In genomic region chr8:72757426-72758195, GRCm38 (mm10) we compare ENCODE assay signal across 14 mouse cellular contexts. TPM values are rescaled to one million over a fixed set of nuclear protein-coding genes. Genes with fewer than 3 reads are reported as not detected.
DNase-seq lines count a peak whose midpoint lies in the region; ATAC-seq and TF ChIP-seq lines count a peak whose summit lies in the region.
"Had no signal": no experiment of that assay in that cellular context is flagged by ENCODE, and none has a peak within 500 bp of the region (broad histone marks: within the 10 kb centered on the region; RNA-seq: fewer than 3 reads in every experiment).

No protein-coding gene starts in this region.

- 90% methylated on average over 15 of the region's 15 CpGs for whole genome bisulfite sequencing in heart, embryonic 12.5 days
- WGBS in lung, postnatal 0 days = 88% methylated on average over 15 of the region's 15 CpGs
- 91% methylated on average over 15 of the region's 15 CpGs for WGBS in stomach, embryonic 16.5 days

- no peak overlapping the region for H3K4me2 ChIP-seq in heart, embryonic 12.5 days
- H3K4me2 ChIP-seq in lung, postnatal 0 days (replicated peaks; ENCODE audit: low read depth, low read length) = no peak overlapping the region
- no peak overlapping the region for H3K4me2 ChIP-seq in stomach, embryonic 16.5 days (ENCODE audit: low read depth, low read length)
- H3K4me2 ChIP-seq: embryonic facial prominence, embryonic 13.5 days; liver, embryonic 15.5 days had no signal

- no peak overlapping the region for H3K4me3 ChIP-seq in heart, embryonic 12.5 days
- H3K4me3 ChIP-seq in lung, postnatal 0 days (ENCODE audit: low read depth, low read length) = no peak overlapping the region
- H3K4me3 ChIP-seq in stomach, embryonic 16.5 days (replicated peaks; ENCODE audit: low read length) = no peak overlapping the region
- H3K4me3 ChIP-seq: embryonic facial prominence, embryonic 13.5 days; liver, embryonic 15.5 days had no signal

- H3K9me3 ChIP-seq in heart, embryonic 12.5 days (replicated peaks) = no peaks in the 10 kb centered on the region
- H3K9me3 ChIP-seq in lung, postnatal 0 days (ENCODE audit: low read length) = no peaks in the 10 kb centered on the region
- H3K9me3 ChIP-seq in stomach, embryonic 16.5 days (replicated peaks; ENCODE audit: control insufficient read depth, low read length) = no peaks in the 10 kb centered on the region
- H3K9me3 ChIP-seq: embryonic facial prominence, embryonic 13.5 days; liver, embryonic 15.5 days had no signal

- no peak for ATAC-seq in heart, embryonic 12.5 days (ENCODE audit: insufficient number of reproducible peaks, low FRiP score)
- ATAC-seq in lung, postnatal 0 days = no peak
- ATAC-seq in stomach, embryonic 16.5 days (ENCODE audit: insufficient read depth, low FRiP score) = 0 out of 2 replicates have a peak, but pooled peaks have one; percentile 12
- ATAC-seq: forebrain, postnatal 0 days; intestine, embryonic 16.5 days had no signal

- H3K9ac ChIP-seq in heart, embryonic 12.5 days = no peak overlapping the region
- no peak overlapping the region for H3K9ac ChIP-seq in lung, postnatal 0 days (replicated peaks; ENCODE audit: low read depth)
- H3K9ac ChIP-seq in stomach, embryonic 16.5 days (ENCODE audit: low read length) = no peak overlapping the region
- H3K9ac ChIP-seq: embryonic facial prominence, embryonic 13.5 days; forebrain, postnatal 0 days; liver, embryonic 15.5 days had no signal

- no peak overlapping the region for H3K27ac ChIP-seq in heart, embryonic 12.5 days (ENCODE audit: poor library complexity, severe bottlenecking)
- H3K27ac ChIP-seq in lung, postnatal 0 days (ENCODE audit: low read length) = no peak overlapping the region
- H3K27ac ChIP-seq in stomach, embryonic 16.5 days (ENCODE audit: low read length) = no peak overlapping the region
- H3K27ac ChIP-seq: embryonic facial prominence, embryonic 13.5 days; liver, embryonic 15.5 days had no signal

- TF ChIP-seq EP300 in lung, postnatal 0 days (IDR thresholded peaks at IDR 0.05) = no peak

- peaks cover 11% of the 10 kb centered on the region for H3K4me1 ChIP-seq in heart, embryonic 12.5 days (replicated peaks)
- no peaks in the 10 kb centered on the region for H3K4me1 ChIP-seq in lung, postnatal 0 days (ENCODE audit: insufficient read depth, low read depth, low read length)
- no peaks in the 10 kb centered on the region for H3K4me1 ChIP-seq in stomach, embryonic 16.5 days (ENCODE audit: control insufficient read depth, insufficient read depth, low read length)
- H3K4me1 ChIP-seq: embryonic facial prominence, embryonic 13.5 days; liver, embryonic 15.5 days had no signal

- peak; percentile 81 for DNase-seq in heart, adult 11 months
- DNase-seq in lung, postnatal 10 days = peak; percentile 1
- no peak for DNase-seq in lung, postnatal 0 days (ENCODE audit: low spot score)
- DNase-seq in urinary bladder, adult 2 months (ENCODE audit: low spot score) = peak; percentile 17
- DNase-seq in urinary bladder, postnatal 10 days (ENCODE audit: low spot score) = no peak
- no peak for DNase-seq in left cerebral cortex, adult 8-10 months (ENCODE audit: low spot score in 2 of 2)
- DNase-seq: adrenal gland, postnatal 36 days; forebrain, postnatal 0 days had no signal

- H3K36me3 ChIP-seq in heart, embryonic 12.5 days = peaks cover 65% of the 10 kb centered on the region
- H3K36me3 ChIP-seq in lung, postnatal 0 days (ENCODE audit: insufficient read depth, low read length) = peaks cover 19% of the 10 kb centered on the region
- H3K36me3 ChIP-seq in stomach, embryonic 16.5 days (ENCODE audit: control insufficient read depth, insufficient read depth, low read length) = peaks cover 33% of the 10 kb centered on the region

- no peak for TF ChIP-seq CTCF in lung, postnatal 0 days (IDR thresholded peaks at IDR 0.05)

- no peaks in the 10 kb centered on the region for H3K27me3 ChIP-seq in heart, embryonic 12.5 days (replicated peaks)
- H3K27me3 ChIP-seq in lung, postnatal 0 days (replicated peaks; ENCODE audit: insufficient read depth, low read length) = no peaks in the 10 kb centered on the region
- H3K27me3 ChIP-seq in stomach, embryonic 16.5 days (ENCODE audit: control insufficient read depth, insufficient read depth, low read length) = no peaks in the 10 kb centered on the region
- H3K27me3 ChIP-seq: embryonic facial prominence, embryonic 13.5 days; liver, embryonic 15.5 days had no signal

RNA-seq across cellular contexts. Expression of gene F2rl3, which starts 4.1 kb away (rescaled TPM):
- polyA plus RNA-seq in heart, embryonic 12.5 days (2016; fragmentation: Nextera tagmentation; extraction: Ambion mirVana) = 0.54 and 0.91 TPM in 2 replicates
- 1.3 and 2.1 TPM in 2 replicates for polyA plus RNA-seq in lung, postnatal 0 days (2015; fragmentation: Nextera tagmentation; extraction: Ambion mirVana)
- polyA plus RNA-seq in urinary bladder, adult 2 months (2012; rRNA removed) = 1.0 and 1.2 TPM in 2 replicates
- 3.2 and 3.3 TPM in 2 replicates for polyA plus RNA-seq in stomach, embryonic 16.5 days (2015; fragmentation: Nextera tagmentation; extraction: Ambion mirVana)
- under 1 TPM in 1 of 4 experiments, not detected in 3; 0.34 TPM for total RNA-seq in left cerebral cortex, adult 8-10 months (2022)
- total RNA-seq: left cerebral cortex, postnatal 14 days had no signal

RNA-seq across cellular contexts. Expression of gene Sin3b, which starts 34.5 kb away (rescaled TPM):
- 147 and 151 TPM in 2 replicates for polyA plus RNA-seq in heart, embryonic 12.5 days (2016; fragmentation: Nextera tagmentation; extraction: Ambion mirVana)
- polyA plus RNA-seq in lung, postnatal 0 days (2015; fragmentation: Nextera tagmentation; extraction: Ambion mirVana) = 169 and 211 TPM in 2 replicates
- polyA plus RNA-seq in urinary bladder, adult 2 months (2012; rRNA removed) = 122 and 134 TPM in 2 replicates
- polyA plus RNA-seq in stomach, embryonic 16.5 days (2015; fragmentation: Nextera tagmentation; extraction: Ambion mirVana) = 144 and 145 TPM in 2 replicates
- 100 to 1,000 TPM; 131 to 145 (median 136) TPM for total RNA-seq in left cerebral cortex, adult 8-10 months (2022)

Comparison
In these comparisons a context has a peak if more than half of its experiments do, and no peak if none do; other contexts are left out.
1. DNase-seq: peak in heart, adult 11 months (single experiment), lung, postnatal 10 days (single experiment) and urinary bladder, adult 2 months (single experiment); none in lung, postnatal 0 days (single experiment), urinary bladder, postnatal 10 days (single experiment) and left cerebral cortex, adult 8-10 months (0 of 2).